Mouse (Mus musculus): ENCODE results near the gene Usp7.

The Usp7 gene

DNA sequence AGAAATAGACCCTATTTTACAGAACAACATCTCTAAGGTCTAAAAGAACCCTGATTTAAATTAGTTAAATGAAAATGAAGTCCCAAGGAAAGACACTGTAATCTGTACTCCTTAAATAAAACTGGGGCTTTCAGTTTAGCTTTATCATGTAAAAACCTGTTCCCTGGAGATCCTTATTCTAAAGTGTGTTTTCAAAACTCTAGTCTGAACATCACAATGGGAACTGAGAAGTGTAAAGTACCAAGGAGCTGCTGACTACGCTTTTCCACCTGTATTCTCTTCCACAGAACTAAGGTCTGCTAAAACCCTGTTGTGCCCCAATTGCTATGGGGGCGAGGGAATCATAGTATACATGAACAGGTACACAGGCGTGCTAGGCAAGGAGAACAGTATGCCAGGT lies 68.1 kb downstream of the Usp7 start:
- no peak for DNase-seq (ENCODE audit: low spot score in 2 of 2)

GRCm38 (mm10) chr16:8720447-8720846 lies 71.7 kb downstream of the Usp7 start:
- no peak for DNase-seq (ENCODE audit: low spot score in 2 of 2)

DNA sequence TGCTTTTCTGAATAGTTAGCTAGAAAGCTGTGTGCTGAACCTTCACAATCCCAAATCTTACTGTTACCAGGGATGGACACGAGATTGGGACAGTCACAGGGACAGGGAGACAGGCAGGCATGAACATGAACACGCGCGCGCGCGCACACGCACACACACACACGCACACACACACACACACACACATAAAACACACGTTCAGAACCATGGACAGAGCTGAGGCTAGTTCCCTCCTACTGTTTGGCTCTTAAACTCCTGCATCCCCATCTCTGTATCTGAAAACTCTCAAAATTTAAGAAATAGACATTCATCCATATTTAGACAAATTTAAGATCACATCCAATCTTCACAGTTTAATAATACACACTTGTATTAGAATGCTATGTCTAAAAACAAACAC lies 74.4 kb downstream of the Usp7 start:
- no peak for DNase-seq (ENCODE audit: low spot score in 2 of 2)

DNA sequence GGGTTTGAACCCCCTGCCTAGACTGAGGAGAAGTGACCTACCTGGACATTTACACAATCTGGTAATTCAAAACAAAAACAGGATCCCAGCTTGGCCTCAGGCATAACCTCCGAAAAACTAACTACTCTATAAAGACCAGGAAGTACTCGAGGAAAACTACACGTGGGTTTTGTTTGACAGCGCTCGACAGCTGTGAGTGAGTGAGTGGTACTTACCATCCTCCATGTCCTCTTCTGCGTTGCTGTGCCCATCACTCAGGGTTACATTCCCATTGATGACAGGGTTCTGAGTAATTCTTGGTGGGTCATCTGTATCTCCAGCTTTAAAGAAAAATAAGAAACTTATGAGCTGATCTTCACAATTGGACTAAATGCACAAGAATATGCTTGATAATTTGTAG lies 75.8 kb downstream of the Usp7 start:
- no peak for DNase-seq (ENCODE audit: low spot score in 2 of 2)

- no peak for DNase-seq (ENCODE audit: low spot score in 2 of 2)
These were observed 76.5 kb downstream of the Usp7 start for GRCm38 (mm10) chr16:8715513-8716080.

- DNase-seq (ENCODE audit: low spot score in 2 of 2), result no peak
These were observed 77.3 kb downstream of the Usp7 start for GRCm38 (mm10) chr16:8714851-8715250.

- DNase-seq (ENCODE audit: low spot score in 2 of 2), result no peak
These were observed 80.1 kb downstream of the Usp7 start for GRCm38 (mm10) chr16:8711998-8712397.

- no peak for DNase-seq (ENCODE audit: low spot score in 2 of 2)
These were observed 91.5 kb downstream of the Usp7 start for GRCm38 (mm10) chr16:8700586-8700985.

- no peak for DNase-seq (ENCODE audit: low spot score in 2 of 2)
These were observed 92.6 kb downstream of the Usp7 start for GRCm38 (mm10) chr16:8699556-8699955.

DNA sequence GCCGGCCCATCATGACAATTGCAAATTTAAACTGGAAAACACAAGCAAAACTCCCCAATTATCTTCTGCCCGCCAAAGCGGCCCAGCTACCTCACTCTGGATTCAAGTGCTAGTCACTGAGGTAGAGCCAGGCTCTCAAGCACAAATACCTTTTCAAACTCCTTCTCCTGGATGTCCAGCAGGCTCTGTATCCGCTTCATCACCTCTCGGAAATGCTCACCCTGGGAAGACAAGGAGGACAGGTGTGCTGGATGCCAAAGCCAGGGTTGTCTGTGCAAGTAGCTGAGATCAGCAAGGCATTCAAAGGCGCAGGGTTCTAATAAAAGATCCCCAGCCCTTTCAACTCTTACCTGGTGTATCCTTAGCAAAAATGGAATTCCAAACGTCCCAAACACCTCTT lies 100.9 kb downstream of the Usp7 start:
- no peak for DNase-seq (ENCODE audit: low spot score in 2 of 2)

DNA sequence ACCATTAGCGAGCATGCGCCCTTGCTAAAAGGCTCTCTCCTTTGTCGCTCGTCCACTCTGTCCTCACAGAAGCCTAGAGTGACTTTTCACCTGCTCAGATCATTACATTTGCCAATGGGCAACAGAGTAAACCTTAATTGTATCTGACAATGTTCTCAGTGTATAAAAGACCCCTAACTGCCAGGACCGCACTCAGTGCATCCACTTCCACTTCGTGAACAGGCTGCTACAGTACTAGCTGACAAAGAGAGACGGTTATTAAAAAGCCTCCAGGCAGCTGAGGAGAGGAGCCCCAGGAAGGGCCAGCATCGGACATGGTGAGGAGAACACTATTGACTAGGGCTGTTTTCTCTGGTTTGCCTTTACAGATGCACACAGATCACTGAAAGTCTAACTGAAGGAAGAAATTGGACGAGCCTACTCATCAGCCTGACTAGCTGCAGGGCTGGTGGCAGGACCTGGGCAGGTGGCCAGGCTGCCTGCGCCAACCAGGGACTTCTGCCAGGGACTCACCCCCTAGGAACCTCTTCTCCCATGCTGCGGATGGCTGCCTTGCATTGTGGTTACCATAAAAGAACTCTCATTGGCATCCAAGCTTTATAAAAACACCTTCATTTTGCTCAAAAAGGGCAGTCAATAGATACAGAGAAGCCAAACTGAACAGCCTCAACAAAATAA lies 102.0 kb downstream of the Usp7 start:
- DNase-seq (ENCODE audit: low spot score in 2 of 2), result no peak

- DNase-seq (ENCODE audit: low spot score in 2 of 2), result no peak
These were observed 104.5 kb downstream of the Usp7 start for GRCm38 (mm10) chr16:8687559-8688112.

GRCm38 (mm10) chr16:8686871-8687535 lies 105.1 kb downstream of the Usp7 start:
- no peak for DNase-seq (ENCODE audit: low spot score in 2 of 2)

GRCm38 (mm10) chr16:8686121-8686870 lies 105.8 kb downstream of the Usp7 start:
- DNase-seq (ENCODE audit: low spot score in 2 of 2), result peak; percentile 53 to 77

DNA sequence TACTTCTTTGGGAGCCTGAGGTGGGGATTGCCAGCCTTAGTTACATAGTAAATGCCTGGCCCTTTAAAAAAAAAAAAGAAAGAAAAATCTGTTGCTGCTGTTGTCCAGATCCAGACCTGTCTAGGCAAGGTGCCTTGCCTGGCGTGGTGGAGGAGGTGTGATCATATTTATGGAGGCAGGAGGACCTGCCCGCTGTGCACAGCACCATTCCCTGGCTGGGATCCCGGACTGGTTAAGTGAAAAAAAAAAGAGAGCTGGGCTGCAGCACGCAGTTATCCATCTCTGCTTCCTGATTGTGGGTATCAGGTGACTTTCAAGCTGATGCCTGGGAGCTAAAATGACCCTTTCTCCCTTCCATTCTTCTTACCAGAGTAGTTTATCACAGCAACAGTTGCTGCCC lies 107.0 kb downstream of the Usp7 start:
- DNase-seq (ENCODE audit: low spot score in 2 of 2), result no peak

DNA sequence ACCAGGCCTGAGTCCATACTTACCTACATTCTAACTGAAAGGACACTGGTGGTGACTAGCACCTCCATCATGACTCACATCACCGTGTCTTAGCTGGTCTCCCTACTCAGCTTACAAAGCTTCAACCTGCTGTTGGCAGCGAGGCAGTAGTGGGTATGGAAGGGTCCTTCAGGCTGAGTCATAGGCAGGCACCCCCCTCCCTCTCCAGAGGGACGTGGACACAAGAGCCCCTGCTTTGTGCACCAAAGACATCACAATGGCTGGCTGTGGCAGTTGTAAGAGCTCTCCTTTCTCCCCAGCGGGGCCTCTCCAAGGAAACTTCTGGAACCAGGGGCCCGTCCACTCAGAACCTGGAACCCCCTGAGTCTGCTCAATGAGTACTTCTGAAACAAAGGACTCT lies 111.6 kb downstream of the Usp7 start, which contains the start of gene Gm5767:
Gm5767 (plus strand) TSS at position 301 of the 400 bp plus-strand sequence.
- DNase-seq (ENCODE audit: low spot score in 2 of 2), result no peak

GRCm38 (mm10) chr16:8679780-8680179 lies 112.3 kb downstream of the Usp7 start:
- DNase-seq (ENCODE audit: low spot score in 2 of 2), result no peak

DNA sequence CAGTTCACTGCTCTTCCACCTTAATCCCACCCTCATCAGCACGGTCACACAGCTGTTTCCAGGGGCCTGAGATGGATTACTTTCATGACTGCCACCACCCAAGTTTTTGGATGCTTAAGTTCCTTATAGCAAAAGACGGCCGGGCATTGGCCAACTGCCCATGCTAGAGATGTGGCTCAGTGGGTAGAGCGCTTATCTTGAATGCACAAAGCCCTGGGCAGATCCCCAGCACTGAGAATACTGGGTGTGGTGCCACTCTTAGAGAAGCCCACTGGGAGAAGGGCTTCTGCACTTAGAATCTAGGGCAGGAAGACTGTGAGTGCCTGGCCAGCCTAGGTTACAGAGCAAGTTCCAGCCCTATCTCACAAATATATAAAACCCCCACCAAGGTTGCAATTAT lies 113.4 kb downstream of the Usp7 start:
- no peak for DNase-seq (ENCODE audit: low spot score in 2 of 2)

DNA sequence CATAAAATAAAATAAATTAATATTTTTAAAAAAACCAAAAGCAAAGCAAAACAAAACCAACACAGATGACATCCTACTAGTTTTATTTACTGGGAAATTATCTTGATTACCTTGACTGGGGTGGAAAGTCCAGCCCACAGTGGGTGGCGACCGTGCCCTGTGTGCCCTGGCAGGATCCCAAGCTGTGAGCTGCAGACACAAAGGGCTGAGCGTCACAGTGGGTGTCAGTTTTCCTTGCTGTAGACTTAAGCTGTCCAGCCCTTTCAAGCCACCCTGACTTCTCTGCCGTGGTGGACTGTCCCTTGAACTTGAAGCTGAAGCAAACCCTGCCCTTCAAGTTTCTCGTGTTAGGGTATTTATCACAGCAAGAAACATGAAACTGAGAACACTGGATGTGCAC lies 114.1 kb downstream of the Usp7 start:
- DNase-seq (ENCODE audit: low spot score in 2 of 2), result no peak

- DNase-seq (ENCODE audit: low spot score in 2 of 2), result peak in 1 of 2 experiments; percentile 42
These were observed 115.3 kb downstream of the Usp7 start for GRCm38 (mm10) chr16:8676800-8677199.

GRCm38 (mm10) chr16:8676228-8676627 lies 115.9 kb downstream of the Usp7 start:
- no peak for DNase-seq (ENCODE audit: low spot score in 2 of 2)

DNA sequence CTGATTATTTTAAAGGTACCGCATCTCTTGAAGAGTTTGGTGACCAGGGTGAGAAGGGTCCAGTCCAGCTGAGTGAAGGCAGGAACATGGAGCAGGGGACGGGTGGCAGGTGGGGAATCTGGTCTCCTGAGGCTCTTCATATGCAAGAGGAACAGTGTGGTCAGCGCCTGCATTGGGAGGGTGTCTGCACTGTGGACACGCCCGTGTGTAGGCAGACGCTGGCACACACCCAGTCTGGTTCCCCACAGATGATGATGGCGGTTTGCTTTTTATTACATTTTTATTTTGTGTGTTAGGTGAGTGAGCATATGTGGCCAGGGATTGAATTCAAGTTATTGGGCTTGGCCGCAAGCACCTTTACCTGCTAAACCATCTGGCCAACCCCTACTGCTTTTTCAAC lies 116.5 kb downstream of the Usp7 start:
- no peak for DNase-seq (ENCODE audit: low spot score in 2 of 2)

Measured in frontal cortex, postnatal 14 days (tissue).